Mouse (Mus musculus): ENCODE data around the gene Ncbp2.
"Not testable (repeated sequence)": the region's sequence is repeated elsewhere in the genome, so short reads cannot be mapped to it uniquely, and the experiment has no call there.

The Ncbp2 gene

GRCm38 (mm10) chr16:31934550-31935010 is 13.7 kb upstream of the Ncbp2 start:
- peak; percentile 47 for DNase-seq (ENCODE audit: extremely low spot score, low spot score)

GRCm38 (mm10) chr16:31935091-31935979 is 13.0 kb upstream of the Ncbp2 start:
- DNase-seq (ENCODE audit: extremely low spot score, low spot score): peak; percentile 51

GRCm38 (mm10) chr16:31936568-31936967 is 11.7 kb upstream of the Ncbp2 start:
- DNase-seq (ENCODE audit: extremely low spot score, low spot score): no peak

GRCm38 (mm10) chr16:31938856-31939255 is 9.5 kb upstream of the Ncbp2 start:
- no peak for DNase-seq (ENCODE audit: extremely low spot score, low spot score)

- DNase-seq (ENCODE audit: extremely low spot score, low spot score): no peak
These were observed 7.7 kb upstream of the Ncbp2 start for GRCm38 (mm10) chr16:31940586-31940985.

- peak; percentile 78 for DNase-seq (ENCODE audit: extremely low spot score, low spot score)
These were observed 4.3 kb upstream of the Ncbp2 start for GRCm38 (mm10) chr16:31943980-31944379.

GRCm38 (mm10) chr16:31944698-31945255 is 3.5 kb upstream of the Ncbp2 start:
- no peak for DNase-seq (ENCODE audit: extremely low spot score, low spot score)

- no peak for DNase-seq (ENCODE audit: extremely low spot score, low spot score)
These were observed 2.9 kb upstream of the Ncbp2 start for GRCm38 (mm10) chr16:31945372-31945771.

GRCm38 (mm10) chr16:31945986-31946385 is 2.3 kb upstream of the Ncbp2 start:
- DNase-seq (ENCODE audit: extremely low spot score, low spot score): not testable (repeated sequence)

- no peak for DNase-seq (ENCODE audit: extremely low spot score, low spot score)
These were observed 980 bp upstream of the Ncbp2 start for GRCm38 (mm10) chr16:31947333-31947732.

GRCm38 (mm10) chr16:31947901-31948316 is 404 bp upstream of the Ncbp2 start:
- no peak for DNase-seq (ENCODE audit: extremely low spot score, low spot score)

- no peak for DNase-seq (ENCODE audit: extremely low spot score, low spot score)
These were observed 14.9 kb downstream of the Ncbp2 start for GRCm38 (mm10) chr16:31963224-31963623.

GRCm38 (mm10) chr16:31975258-31975657 is 26.9 kb downstream of the Ncbp2 start:
- no peak for DNase-seq (ENCODE audit: extremely low spot score, low spot score)

GRCm38 (mm10) chr16:31979501-31979900 is 31.2 kb downstream of the Ncbp2 start:
- DNase-seq (ENCODE audit: extremely low spot score, low spot score): no peak

- no peak for DNase-seq (ENCODE audit: extremely low spot score, low spot score)
These were observed 32.6 kb downstream of the Ncbp2 start for GRCm38 (mm10) chr16:31980946-31981345.

- no peak for DNase-seq (ENCODE audit: extremely low spot score, low spot score)
These were observed 43.7 kb downstream of the Ncbp2 start for GRCm38 (mm10) chr16:31992039-31992438.

GRCm38 (mm10) chr16:31993195-31993594 is 44.9 kb downstream of the Ncbp2 start:
- DNase-seq (ENCODE audit: extremely low spot score, low spot score): no peak

- DNase-seq (ENCODE audit: extremely low spot score, low spot score): no peak
These were observed 45.6 kb downstream of the Ncbp2 start for GRCm38 (mm10) chr16:31993946-31994345.

GRCm38 (mm10) chr16:31996371-31996770 is 48.1 kb downstream of the Ncbp2 start:
- no peak for DNase-seq (ENCODE audit: extremely low spot score, low spot score)

- DNase-seq (ENCODE audit: extremely low spot score, low spot score): peak; percentile 85
These were observed 54.5 kb downstream of the Ncbp2 start, which contains the start of gene Senp5 for GRCm38 (mm10) chr16:32002509-32003477. Senp5 (minus strand) TSS chr16:32003287.

GRCm38 (mm10) chr16:32004731-32005130 is 56.4 kb downstream of the Ncbp2 start:
- DNase-seq (ENCODE audit: extremely low spot score, low spot score): no peak
